Mouse (Mus musculus) lung, adult 2 months (tissue): Measurements from ENCODE around the gene Trim56.

Source experiments
- CTCF ChIP-seq: fragments of 200-500 bp; IDR thresholded peaks from 2 replicates; pipeline ENCODE4 v1.5.1; 2011; ENCODE audit warnings: mild to moderate bottlenecking, low read length, control low read depth; ENCODE audit not compliant: insufficient read depth
- POLR2A ChIP-seq: fragments of 200-500 bp; IDR thresholded peaks from 2 replicates; pipeline ENCODE4 v1.6.1; 2011; ENCODE audit warnings: low read depth, mild to moderate bottlenecking, control low read depth, low read length, borderline replicate concordance; ENCODE audit errors: extremely low read depth

GRCm38 (mm10) chr5:137068711-137069110 is 47.3 kb downstream of the Trim56 start:
- TF ChIP-seq CTCF (no peak), POLR2A (no peak)
